Mouse (Mus musculus): ENCODE data around the gene Homer2. TPM values are rescaled to one million over a fixed set of nuclear protein-coding genes. Genes with fewer than 3 reads are reported as not detected.
A peak's percentile ranks its signal among the peaks of the same experiment; 100 is the strongest.

The Homer2 gene
- total RNA-seq, 1 experiment from 2014 or later, result 3.8 TPM

GRCm38 (mm10) chr7:81585326-81585725 lies 122.0 kb downstream of the Homer2 start:
- DNase-seq, result no peak

- no peak for DNase-seq
These were observed 123.8 kb downstream of the Homer2 start for GRCm38 (mm10) chr7:81583512-81583911.

DNA sequence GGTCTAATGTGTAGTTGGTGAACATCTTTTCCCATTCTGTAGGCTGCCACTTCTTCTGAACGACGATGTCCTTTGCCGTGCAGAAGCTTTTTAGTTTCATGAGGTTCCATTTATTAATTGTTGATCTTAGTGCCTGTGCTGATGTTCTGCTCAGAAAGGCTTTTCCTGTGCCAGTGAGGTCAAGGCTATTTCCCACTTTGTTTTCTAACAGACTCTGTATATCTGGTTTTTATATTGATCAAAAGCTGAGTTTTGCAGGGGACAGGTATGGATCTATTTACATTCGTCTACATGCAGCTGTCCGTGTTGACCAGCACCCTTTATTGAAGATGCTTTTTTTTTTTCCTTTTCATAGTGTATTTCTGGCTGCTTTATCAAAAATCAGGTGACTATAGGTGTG lies 128.0 kb downstream of the Homer2 start:
- no peak for DNase-seq

DNA sequence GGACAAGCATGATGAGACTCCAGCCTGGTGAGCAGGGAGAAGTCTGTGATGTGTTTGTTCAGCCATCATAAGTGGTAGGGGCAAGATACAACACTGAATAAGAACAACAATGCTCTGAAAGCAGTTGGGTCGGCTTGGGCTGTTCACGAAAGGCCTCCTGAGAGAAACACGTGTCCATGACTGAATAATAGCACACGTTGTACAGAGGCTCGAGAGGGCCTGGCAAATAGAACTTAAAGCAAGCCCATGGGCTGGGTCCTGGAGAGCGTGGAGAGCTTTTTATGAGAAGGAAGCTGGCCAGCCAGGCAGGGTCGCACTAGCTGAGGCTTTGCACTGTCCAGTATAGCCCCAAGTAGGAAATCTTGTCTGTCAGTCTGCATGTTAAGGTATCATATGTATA lies 128.9 kb downstream of the Homer2 start:
- DNase-seq, result no peak

DNA sequence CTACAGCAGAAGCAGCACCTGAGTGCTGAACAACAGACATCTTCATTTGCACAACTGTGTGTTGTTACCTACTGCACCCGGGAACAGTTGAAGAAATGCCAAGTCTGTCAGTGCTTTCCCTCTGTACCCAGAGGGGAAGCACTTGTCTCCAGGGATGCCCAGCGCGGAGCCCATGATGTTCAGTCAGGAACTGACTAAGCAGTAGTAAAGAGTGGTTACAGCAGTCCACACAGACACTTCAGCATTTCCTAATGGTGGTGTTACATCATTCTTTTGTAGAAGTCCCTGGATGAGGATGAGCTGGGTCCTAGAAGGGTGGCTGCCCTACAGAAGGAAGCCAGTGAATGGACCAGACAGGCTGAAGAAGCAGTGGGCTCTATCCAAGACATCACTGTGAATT lies 129.5 kb downstream of the Homer2 start:
- DNase-seq, result no peak

- no peak for DNase-seq
These were observed 131.7 kb downstream of the Homer2 start for GRCm38 (mm10) chr7:81575606-81576005.

GRCm38 (mm10) chr7:81573821-81574220 lies 133.5 kb downstream of the Homer2 start:
- DNase-seq, result no peak

GRCm38 (mm10) chr7:81573397-81573796 lies 133.9 kb downstream of the Homer2 start:
- peak; percentile 67 for DNase-seq

GRCm38 (mm10) chr7:81572610-81573268 lies 134.6 kb downstream of the Homer2 start:
- DNase-seq, result no peak

DNA sequence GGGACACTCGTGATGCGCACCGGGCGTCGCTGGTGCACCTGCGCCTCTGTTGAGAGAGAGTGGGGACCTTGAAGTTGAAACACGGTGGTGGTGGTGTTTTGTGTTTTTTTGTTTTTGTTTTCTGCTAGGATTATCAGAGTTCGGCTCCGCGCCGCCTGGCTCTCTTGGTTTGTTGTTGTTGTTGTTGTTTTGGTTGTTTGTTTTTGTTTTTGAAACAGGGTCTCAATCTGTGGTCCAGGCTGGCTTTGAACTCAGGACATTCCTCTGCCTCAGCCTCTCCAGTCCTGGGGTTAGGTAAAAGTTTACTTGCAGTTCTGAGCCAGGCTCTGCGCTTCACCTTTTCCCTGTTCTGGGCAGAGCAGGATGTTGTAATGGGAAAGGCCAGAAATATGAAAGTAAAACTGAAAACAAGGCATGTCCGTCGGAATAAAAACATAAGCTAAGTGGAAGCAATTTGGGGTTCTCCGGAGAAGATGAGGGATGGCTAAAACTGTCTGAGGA lies 135.3 kb downstream of the Homer2 start:
- DNase-seq, result peak; percentile 50

- DNase-seq, result peak; percentile 96
These were observed 136.0 kb downstream of the Homer2 start, which contains the start of gene Whamm for GRCm38 (mm10) chr7:81571108-81571940. TSS of gene Whamm (plus strand) at chr7:81571266.

DNA sequence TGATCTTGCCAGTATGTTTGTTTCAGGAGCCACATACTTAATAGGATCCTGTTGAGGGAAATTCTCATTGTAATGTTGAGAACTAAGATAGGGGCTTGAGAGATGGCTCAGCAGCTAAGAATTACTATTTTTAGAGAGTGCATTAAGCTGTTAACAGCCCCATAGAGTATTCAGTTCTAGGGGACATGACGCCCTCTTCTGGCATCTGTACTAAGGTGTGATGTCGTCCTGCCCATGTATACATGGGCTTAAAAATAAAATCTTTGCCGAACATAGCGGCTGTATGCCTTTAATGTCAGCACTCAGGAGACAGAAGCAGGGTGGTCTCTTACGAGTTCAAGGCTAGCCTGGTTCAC lies 136.6 kb downstream of the Homer2 start:
- no peak for DNase-seq

GRCm38 (mm10) chr7:81570271-81570670 lies 137.1 kb downstream of the Homer2 start:
- no peak for DNase-seq

- no peak for DNase-seq
These were observed 137.5 kb downstream of the Homer2 start for GRCm38 (mm10) chr7:81569851-81570250.

GRCm38 (mm10) chr7:81567396-81567795 lies 139.9 kb downstream of the Homer2 start:
- no peak for DNase-seq

DNA sequence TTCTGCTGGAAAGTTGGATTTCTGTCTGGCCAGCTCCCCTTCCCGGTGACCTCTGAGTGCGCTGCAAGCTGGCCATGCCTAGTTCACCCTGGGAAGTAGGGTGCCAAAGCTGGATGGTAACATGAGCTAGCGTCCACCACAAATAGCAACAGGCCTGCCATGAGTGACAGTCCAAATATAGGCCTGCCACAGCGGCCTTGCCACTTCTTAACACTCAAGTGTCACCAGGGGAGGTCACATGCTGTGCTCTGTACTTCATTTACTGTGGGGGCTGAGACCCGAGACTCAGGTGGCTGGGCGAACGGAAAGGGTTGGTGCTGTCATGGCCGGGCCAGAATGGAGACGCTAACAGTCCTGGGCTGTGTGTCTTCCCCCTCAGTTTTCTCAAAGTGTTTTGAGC lies 140.4 kb downstream of the Homer2 start, which contains the start of gene Fsd2:
Fsd2 (minus strand) TSS at position 53 of the 400 bp plus-strand sequence.
- no peak for DNase-seq

DNA sequence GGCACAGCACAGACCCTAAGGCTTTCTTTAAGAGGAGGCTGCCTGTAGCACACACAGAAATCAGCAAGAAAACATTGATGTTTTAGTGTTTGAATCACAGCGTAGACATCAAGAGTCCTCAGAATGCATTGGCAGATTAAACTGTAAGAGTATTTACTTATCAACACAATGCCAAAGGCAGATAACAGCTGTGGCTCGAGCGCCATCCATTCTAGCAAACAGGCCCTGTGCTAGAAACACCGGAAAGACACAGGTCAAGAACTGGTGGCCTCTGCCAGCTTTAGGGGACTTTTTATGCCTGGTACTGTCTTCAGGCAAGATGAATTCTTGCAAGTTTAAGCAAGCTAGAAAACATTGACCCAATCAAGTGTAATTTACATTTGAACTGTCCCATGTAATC lies 141.0 kb downstream of the Homer2 start:
- DNase-seq, result no peak

DNA sequence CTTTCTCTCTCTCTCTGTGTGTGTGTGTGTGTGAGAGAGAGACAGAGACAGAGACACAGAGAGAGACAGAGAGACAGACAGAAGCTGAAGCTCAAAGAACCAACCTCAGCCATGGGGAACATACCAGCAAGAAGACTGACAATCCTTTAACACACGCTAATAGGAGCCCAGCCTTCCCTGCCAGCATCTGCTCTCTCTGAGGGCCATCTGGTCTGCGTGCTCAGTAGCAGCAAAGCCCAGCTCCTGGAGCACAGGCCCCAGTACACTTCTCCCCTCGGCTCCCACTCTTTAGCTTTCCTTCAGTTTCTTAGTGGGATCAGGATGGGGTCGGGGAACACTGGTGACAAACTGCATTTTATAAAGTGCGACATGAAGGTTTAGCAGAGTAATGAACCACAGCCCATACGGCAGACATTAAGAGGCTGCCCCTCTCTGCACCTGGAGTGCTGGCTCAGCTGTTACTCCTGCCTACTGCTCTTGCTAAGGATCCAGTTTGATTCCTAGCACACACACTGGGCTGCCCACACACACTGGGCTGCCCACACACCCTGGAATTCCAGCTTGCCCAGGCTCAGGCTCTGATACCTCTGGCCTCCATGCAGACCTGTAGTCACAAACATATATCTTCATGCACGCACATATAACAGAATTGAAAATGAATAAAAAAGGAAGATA lies 141.8 kb downstream of the Homer2 start:
- no peak for DNase-seq

GRCm38 (mm10) chr7:81564766-81565165 lies 142.6 kb downstream of the Homer2 start:
- DNase-seq, result no peak

DNA sequence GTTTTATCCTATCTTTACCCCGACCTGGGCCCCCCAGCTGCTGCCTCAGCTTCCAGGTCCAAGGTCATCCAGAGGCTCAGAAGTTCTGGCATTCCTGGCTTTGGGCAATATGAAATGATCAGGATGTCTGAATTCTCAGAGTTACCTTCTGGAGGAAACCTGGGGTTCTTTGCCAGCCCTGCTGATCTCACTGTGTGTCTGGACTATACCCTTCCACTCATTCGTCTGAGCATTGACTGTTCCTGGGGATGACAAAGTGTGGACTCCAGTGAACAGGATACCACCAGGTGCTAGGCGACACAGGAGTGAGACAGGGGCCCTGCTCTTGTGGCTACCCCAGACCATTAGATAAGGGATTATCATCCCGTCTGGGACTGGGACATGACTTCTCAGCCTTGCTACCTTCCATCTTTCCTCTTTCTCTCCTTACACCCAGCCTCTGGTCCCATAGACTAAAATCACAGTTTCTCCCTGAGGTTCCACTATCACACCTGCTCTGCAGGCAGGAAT lies 143.8 kb downstream of the Homer2 start:
- DNase-seq, result no peak

- DNase-seq, result no peak
These were observed 146.1 kb downstream of the Homer2 start for GRCm38 (mm10) chr7:81561211-81561610.
